Mouse (Mus musculus): ENCODE measurements around the gene Fbxl2. TPM values are rescaled to one million over a fixed set of nuclear protein-coding genes. Genes with fewer than 3 reads are reported as not detected.
A peak's percentile ranks its signal among the peaks of the same experiment; 100 is the strongest.

Gene Fbxl2
- polyA plus RNA-seq, 1 experiment from 2014 or later, result 1.1 TPM

- Histone ChIP-seq H3K27ac (ENCODE audit: low read depth, low read length) (no peak overlapping the region), H3K36me3 (ENCODE audit: control insufficient read depth, insufficient read depth) (peaks cover 61% of the 10 kb centered on the region), H3K27me3 (replicated peaks; ENCODE audit: control insufficient read depth, insufficient read depth, low read length) (no peaks in the 10 kb centered on the region), H3K4me2 (replicated peaks; ENCODE audit: low read depth) (no peak overlapping the region), H3K9me3 (ENCODE audit: control insufficient read depth) (no peaks in the 10 kb centered on the region), H3K9ac (ENCODE audit: low read depth, low read length) (no peak overlapping the region), H3K4me1 (replicated peaks; ENCODE audit: control insufficient read depth, insufficient read depth, low read length) (no peaks in the 10 kb centered on the region), H3K4me3 (ENCODE audit: low read depth, low read length) (no peak overlapping the region)
- WGBS, result 94% methylated on average over 8 of the region's 8 CpGs
- TF ChIP-seq CTCF (IDR thresholded peaks at IDR 0.05; ENCODE audit: low read depth), result no peak
- ATAC-seq, result no peak
Measured at GRCm38 (mm10) chr9:113964415-113964814, 81.6 kb downstream of the Fbxl2 start.

GRCm38 (mm10) chr9:113963718-113964117, 82.3 kb downstream of the Fbxl2 start:
- Histone ChIP-seq H3K27me3 (replicated peaks; ENCODE audit: control insufficient read depth, insufficient read depth, low read length) (no peaks in the 10 kb centered on the region), H3K4me2 (replicated peaks; ENCODE audit: low read depth) (no peak overlapping the region), H3K9ac (ENCODE audit: low read depth, low read length) (no peak overlapping the region), H3K27ac (ENCODE audit: low read depth, low read length) (no peak overlapping the region), H3K9me3 (ENCODE audit: control insufficient read depth) (no peaks in the 10 kb centered on the region), H3K4me1 (replicated peaks; ENCODE audit: control insufficient read depth, insufficient read depth, low read length) (no peaks in the 10 kb centered on the region), H3K4me3 (ENCODE audit: low read depth, low read length) (no peak overlapping the region), H3K36me3 (ENCODE audit: control insufficient read depth, insufficient read depth) (peaks cover 57% of the 10 kb centered on the region)
- TF ChIP-seq CTCF (IDR thresholded peaks at IDR 0.05; ENCODE audit: low read depth), result no peak
- peak; percentile 68 for ATAC-seq

GRCm38 (mm10) chr9:113957777-113958176, 88.2 kb downstream of the Fbxl2 start:
- H3K4me1 ChIP-seq (replicated peaks; ENCODE audit: control insufficient read depth, insufficient read depth, low read length), result no peaks in the 10 kb centered on the region; the same call in none of the 2 replicates
- H3K9ac ChIP-seq (ENCODE audit: low read depth, low read length), result no peak overlapping the region
- H3K4me2 ChIP-seq (replicated peaks; ENCODE audit: low read depth), result no peak overlapping the region
- H3K9me3 ChIP-seq (ENCODE audit: control insufficient read depth), result no peaks in the 10 kb centered on the region
- H3K27me3 ChIP-seq (replicated peaks; ENCODE audit: control insufficient read depth, insufficient read depth, low read length), result no peaks in the 10 kb centered on the region
- 84% methylated on average over 4 of the region's 4 CpGs for WGBS
- no peak for TF ChIP-seq CTCF (IDR thresholded peaks at IDR 0.05; ENCODE audit: low read depth)
- ATAC-seq, result no peak
- no peak overlapping the region for H3K4me3 ChIP-seq (ENCODE audit: low read depth, low read length)
- H3K36me3 ChIP-seq (ENCODE audit: control insufficient read depth, insufficient read depth), result peaks cover 33% of the 10 kb centered on the region
- H3K27ac ChIP-seq (ENCODE audit: low read depth, low read length), result no peak overlapping the region

GRCm38 (mm10) chr9:113947216-113947615, 98.8 kb downstream of the Fbxl2 start:
- H3K4me1 ChIP-seq (replicated peaks; ENCODE audit: control insufficient read depth, insufficient read depth, low read length), result no peaks in the 10 kb centered on the region
- no peak for ATAC-seq
- no peak overlapping the region for H3K27ac ChIP-seq (ENCODE audit: low read depth, low read length)
- no peak overlapping the region for H3K9ac ChIP-seq (ENCODE audit: low read depth, low read length)
- no peak overlapping the region for H3K4me2 ChIP-seq (replicated peaks; ENCODE audit: low read depth)
- no peak overlapping the region for H3K4me3 ChIP-seq (ENCODE audit: low read depth, low read length)
- no peaks in the 10 kb centered on the region for H3K9me3 ChIP-seq (ENCODE audit: control insufficient read depth)
- H3K27me3 ChIP-seq (replicated peaks; ENCODE audit: control insufficient read depth, insufficient read depth, low read length), result no peaks in the 10 kb centered on the region
- no peak for TF ChIP-seq CTCF (IDR thresholded peaks at IDR 0.05; ENCODE audit: low read depth)
- H3K36me3 ChIP-seq (ENCODE audit: control insufficient read depth, insufficient read depth), result peaks cover 25% of the 10 kb centered on the region
- 87% methylated on average over 1 of the region's 1 CpGs for WGBS

GRCm38 (mm10) chr9:113943372-113943771, 102.6 kb downstream of the Fbxl2 start:
- H3K9ac ChIP-seq (ENCODE audit: low read depth, low read length), result no peak overlapping the region
- H3K4me3 ChIP-seq (ENCODE audit: low read depth, low read length), result no peak overlapping the region
- no peak for ATAC-seq
- no peaks in the 10 kb centered on the region for H3K9me3 ChIP-seq (ENCODE audit: control insufficient read depth)
- H3K36me3 ChIP-seq (ENCODE audit: control insufficient read depth, insufficient read depth), result 0 out of 2 replicates have a peak, but pooled peaks cover 20% of the 10 kb centered on the region
- no peaks in the 10 kb centered on the region for H3K4me1 ChIP-seq (replicated peaks; ENCODE audit: control insufficient read depth, insufficient read depth, low read length)
- TF ChIP-seq CTCF (IDR thresholded peaks at IDR 0.05; ENCODE audit: low read depth), result no peak
- WGBS, result 97% methylated on average over 1 of the region's 1 CpGs
- H3K4me2 ChIP-seq (replicated peaks; ENCODE audit: low read depth), result no peak overlapping the region
- no peaks in the 10 kb centered on the region for H3K27me3 ChIP-seq (replicated peaks; ENCODE audit: control insufficient read depth, insufficient read depth, low read length)
- no peak overlapping the region for H3K27ac ChIP-seq (ENCODE audit: low read depth, low read length)

GRCm38 (mm10) chr9:113941103-113941805, 104.7 kb downstream of the Fbxl2 start:
- 56% methylated on average over 3 of the region's 3 CpGs for WGBS

More at GRCm38 (mm10) chr9:113941103-113941805, 104.7 kb downstream of the Fbxl2 start:
- no peak for ATAC-seq
- Histone ChIP-seq H3K4me3 (ENCODE audit: low read depth, low read length) (no peak overlapping the region), H3K27me3 (replicated peaks; ENCODE audit: control insufficient read depth, insufficient read depth, low read length) (no peaks in the 10 kb centered on the region), H3K4me2 (replicated peaks; ENCODE audit: low read depth) (no peak overlapping the region), H3K9ac (ENCODE audit: low read depth, low read length) (no peak overlapping the region), H3K9me3 (ENCODE audit: control insufficient read depth) (no peaks in the 10 kb centered on the region), H3K36me3 (ENCODE audit: control insufficient read depth, insufficient read depth) (0 out of 2 replicates have a peak, but pooled peaks cover 7% of the 10 kb centered on the region), H3K4me1 (replicated peaks; ENCODE audit: control insufficient read depth, insufficient read depth, low read length) (no peaks in the 10 kb centered on the region), H3K27ac (ENCODE audit: low read depth, low read length) (no peak overlapping the region)
- peak; percentile 18; the same call in 1 of the 2 replicates for TF ChIP-seq CTCF (IDR thresholded peaks at IDR 0.05; ENCODE audit: low read depth)
